Mouse (Mus musculus): ENCODE results near the gene Rin3. TPM values are rescaled to one million over a fixed set of nuclear protein-coding genes. Genes with fewer than 3 reads are reported as not detected.

Gene Rin3
- total RNA-seq, 1 experiment from 2014 or later: 12.4 TPM

GRCm38 (mm10) chr12:102424456-102424855, 141.6 kb downstream of the Rin3 start:
- no peak for DNase-seq

GRCm38 (mm10) chr12:102425048-102425578, 142.3 kb downstream of the Rin3 start:
- no peak for DNase-seq

DNA sequence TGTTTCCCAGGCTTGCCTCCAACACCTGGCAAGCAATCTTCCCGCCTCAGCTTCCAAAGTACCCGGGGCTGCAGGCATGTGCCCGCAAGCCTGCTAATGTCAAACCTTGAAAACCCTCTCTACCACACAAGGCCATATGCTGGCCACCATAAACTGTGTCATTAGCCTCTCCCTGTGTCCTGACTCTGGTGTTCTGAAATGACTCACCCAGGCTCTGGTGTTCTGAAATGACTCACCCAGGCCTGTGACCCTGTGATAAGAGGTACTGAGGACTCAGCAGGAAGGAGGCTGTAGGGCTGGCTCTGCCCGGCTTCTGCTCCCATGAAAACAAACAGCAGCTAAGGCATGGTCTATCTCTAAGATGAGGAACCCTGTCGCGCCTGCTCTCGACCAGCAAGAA, 143.4 kb downstream of the Rin3 start:
- DNase-seq: peak; percentile 35

GRCm38 (mm10) chr12:102429656-102430055, 146.8 kb downstream of the Rin3 start:
- DNase-seq: no peak

DNA sequence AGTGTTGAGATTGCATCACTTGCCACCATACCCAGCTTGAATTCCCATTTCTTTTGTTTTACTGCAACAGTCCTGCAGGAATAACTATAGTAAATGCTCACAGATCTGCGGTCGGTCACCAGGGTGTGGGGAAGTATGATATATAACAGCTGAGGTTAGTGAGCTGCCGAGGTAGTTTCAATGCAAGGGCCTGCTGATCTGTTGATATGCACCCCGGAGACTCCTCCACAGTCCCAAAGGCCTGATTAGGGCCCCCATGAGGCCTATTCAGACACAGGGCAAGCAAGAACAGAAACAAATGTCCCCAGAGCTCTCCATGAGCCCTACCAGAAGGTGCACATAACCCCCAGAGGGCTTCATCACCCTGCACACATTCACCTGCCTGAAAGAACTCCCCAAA, 147.4 kb downstream of the Rin3 start:
- no peak for DNase-seq

DNA sequence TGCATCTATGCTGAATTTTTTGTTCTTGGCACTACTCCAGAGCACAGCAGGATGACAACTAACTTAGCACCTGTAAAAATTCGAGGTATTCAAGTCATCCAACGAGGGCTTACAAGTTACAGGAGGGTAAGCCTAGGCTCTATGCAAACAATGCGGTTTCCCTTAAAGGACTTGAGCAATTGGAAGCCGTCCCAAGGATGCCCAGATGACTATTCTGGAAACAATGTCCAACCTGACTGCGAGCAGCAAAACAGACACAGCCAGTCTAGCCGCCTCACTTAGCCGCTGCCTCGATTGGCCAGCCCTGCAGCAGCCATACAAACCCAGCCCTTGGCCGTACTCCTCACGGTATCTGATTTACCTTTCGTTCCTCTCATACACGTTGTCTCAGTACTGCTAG, 149.4 kb downstream of the Rin3 start:
- peak; percentile 48 for DNase-seq

DNA sequence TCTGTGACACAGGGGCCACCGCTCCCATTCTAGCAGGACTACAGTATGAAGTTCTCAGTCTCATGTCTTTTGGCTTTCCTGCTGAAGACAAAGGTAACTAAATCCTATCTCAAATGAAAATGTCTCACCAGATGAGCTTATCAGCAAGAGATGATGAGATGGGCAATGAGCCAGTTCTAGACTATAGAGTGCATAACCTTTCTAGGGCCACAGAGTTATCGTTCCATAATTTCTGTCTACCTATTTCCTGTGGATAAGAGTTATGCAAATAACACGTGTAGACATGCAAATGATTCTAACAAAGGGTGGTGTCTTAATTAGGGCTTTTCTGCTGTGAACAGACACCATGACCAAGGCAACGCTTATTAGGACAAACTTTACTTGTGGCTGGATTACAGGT, 151.3 kb downstream of the Rin3 start:
- no peak for DNase-seq

GRCm38 (mm10) chr12:102436939-102437526, 154.2 kb downstream of the Rin3 start:
- no peak for DNase-seq

GRCm38 (mm10) chr12:102437952-102438351, 155.1 kb downstream of the Rin3 start:
- no peak for DNase-seq

DNA sequence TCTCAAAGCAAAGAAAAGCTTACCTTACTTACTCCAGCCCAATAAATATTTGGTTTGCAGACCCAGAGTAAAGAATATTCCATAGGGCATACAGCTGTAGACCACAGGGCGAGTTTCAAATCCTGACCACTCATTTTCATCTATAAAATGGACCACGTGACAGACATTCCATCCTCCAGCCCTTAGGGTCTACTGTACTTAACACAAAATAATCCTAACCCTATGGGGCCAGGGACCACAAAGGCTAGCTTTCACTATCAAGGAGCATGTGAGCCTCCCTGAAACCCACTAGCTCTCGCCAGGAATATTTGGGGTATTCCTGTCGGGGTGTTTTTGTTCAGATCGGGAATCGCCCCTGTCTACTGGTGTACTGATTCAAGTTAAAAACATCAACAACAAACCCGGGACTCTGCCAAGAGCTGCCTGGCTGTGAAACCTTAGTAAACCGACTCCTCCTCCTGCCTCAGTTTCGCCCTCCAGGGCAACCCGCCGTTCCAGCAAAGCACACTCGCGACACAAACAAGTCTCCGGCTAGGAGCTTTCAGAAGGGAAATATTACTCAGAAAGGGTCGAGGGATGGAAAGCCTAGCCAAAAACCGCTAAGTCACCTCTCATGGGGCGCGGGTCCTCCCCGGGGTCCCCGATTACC, 156.3 kb downstream of the Rin3 start:
- no peak for DNase-seq

DNA sequence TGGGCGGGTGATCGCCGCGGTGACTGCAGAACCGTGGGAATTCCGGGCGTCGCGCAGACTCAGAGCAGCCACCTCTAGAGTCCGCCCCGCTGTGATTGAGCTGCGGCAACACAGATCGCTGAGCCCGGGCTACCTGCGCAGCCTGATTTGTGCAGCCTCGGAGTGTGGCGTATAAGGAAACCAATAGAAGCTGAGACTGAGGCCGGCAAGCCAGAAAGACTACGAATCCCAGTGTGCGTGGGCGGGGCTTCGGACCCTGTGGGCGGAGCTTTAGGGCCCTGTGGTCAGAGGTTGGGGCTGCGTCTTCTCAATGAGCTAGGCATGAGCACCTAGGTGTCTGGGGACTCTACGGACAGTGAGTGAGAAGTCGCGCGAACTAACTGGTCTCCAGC, 156.8 kb downstream of the Rin3 start, which contains the start of gene Lgmn:
Gene Lgmn, minus strand, starts transcription at position 182 of the 392 bp plus-strand sequence.
- peak; percentile 99 for DNase-seq

Other genes starting within 250 kb of the Rin3 start
- 0.29 and 1.2 TPM in 2 replicates for gene Slc24a4, start 154.3 kb upstream of the Rin3 start, total RNA-seq (2021)
- 110 and 136 TPM in 2 replicates for gene Lgmn, start 156.8 kb downstream of the Rin3 start, total RNA-seq (2021)
- gene Golga5, start 186.1 kb downstream of the Rin3 start, total RNA-seq (2021): 44.1 and 51.4 TPM in 2 replicates

All from adrenal gland, postnatal 25 days (tissue).